Mouse (Mus musculus) thymus, adult 2 months (tissue): ENCODE results near the gene Csn2.

Experiments used
- CTCF ChIP-seq: fragments of 200-500 bp; IDR thresholded peaks from 2 replicates; pipeline ENCODE4 v1.5.1; 2012; ENCODE audit warnings: mild to moderate bottlenecking, control low read depth, low read length, moderate library complexity, borderline replicate concordance; ENCODE audit not compliant: control insufficient read depth, poor library complexity, insufficient read depth; ENCODE audit errors: extremely low read depth
- POLR2A ChIP-seq: fragments of 200-500 bp; IDR thresholded peaks from 2 replicates; pipeline ENCODE4 v1.6.1; 2012; ENCODE audit warnings: mild to moderate bottlenecking, low read length, control low read depth, moderate library complexity; ENCODE audit not compliant: control insufficient read depth, poor library complexity, insufficient read depth; ENCODE audit errors: extremely low read depth

DNA sequence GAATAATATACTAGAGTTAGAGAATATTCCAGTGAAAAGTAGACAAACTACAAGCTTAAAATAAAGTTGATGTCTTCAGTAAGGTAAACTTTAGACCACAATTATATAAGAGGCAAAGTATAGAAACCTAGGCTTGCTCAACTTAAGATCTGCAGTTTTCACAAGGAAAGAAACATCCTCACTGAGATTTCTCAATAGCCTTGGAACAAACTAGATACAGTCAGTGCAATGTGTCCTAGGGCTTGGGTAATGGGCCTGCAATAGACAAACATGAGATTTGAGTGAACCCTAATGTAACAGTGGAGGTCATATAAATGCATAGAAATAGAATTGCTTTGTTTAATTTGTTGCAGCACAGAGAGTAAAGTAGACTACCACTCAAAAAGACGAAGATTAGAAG lies 6.5 kb upstream of the Csn2 start:
- no peak for TF ChIP-seq POLR2A
- no peak for TF ChIP-seq CTCF
